Mouse (Mus musculus): ENCODE data around the gene Gm17428.
A peak's percentile ranks its signal among the peaks of the same experiment; 100 is the strongest.

Gene Gm17428

GRCm38 (mm10) chr14:55014991-55015766 is 38.4 kb downstream of the Gm17428 start, which contains the start of gene Ngdn:
Gene Ngdn, plus strand, starts transcription at chr14:55015454.
- peak; percentile 100 for DNase-seq

GRCm38 (mm10) chr14:55015767-55016111 is 39.0 kb downstream of the Gm17428 start:
- DNase-seq = no peak

- no peak for DNase-seq
Measured at GRCm38 (mm10) chr14:55016876-55017275, 40.1 kb downstream of the Gm17428 start.

GRCm38 (mm10) chr14:55020394-55020793 is 43.7 kb downstream of the Gm17428 start:
- DNase-seq = no peak

GRCm38 (mm10) chr14:55023011-55023410 is 46.3 kb downstream of the Gm17428 start:
- DNase-seq = no peak

DNA sequence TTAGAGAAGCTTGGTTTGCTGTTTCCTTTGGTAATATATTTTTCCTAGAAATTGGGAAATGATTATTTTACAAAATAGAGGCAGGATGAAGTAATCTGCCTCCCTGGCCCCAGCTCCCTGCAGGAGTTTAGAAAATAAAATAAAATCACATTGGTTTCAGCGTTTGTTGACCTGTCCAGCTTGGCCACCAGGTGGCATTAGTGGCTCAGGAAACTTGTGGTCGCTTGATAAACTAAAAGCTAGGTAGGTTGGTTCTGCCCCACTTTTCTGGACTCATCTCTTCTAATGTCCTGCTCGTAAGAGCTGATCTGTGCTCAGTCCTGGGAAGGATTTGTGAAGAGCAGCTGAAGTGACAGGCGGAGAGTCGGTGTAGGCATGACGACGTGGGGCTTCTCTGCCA is 47.5 kb downstream of the Gm17428 start:
- peak; percentile 65 for DNase-seq

DNA sequence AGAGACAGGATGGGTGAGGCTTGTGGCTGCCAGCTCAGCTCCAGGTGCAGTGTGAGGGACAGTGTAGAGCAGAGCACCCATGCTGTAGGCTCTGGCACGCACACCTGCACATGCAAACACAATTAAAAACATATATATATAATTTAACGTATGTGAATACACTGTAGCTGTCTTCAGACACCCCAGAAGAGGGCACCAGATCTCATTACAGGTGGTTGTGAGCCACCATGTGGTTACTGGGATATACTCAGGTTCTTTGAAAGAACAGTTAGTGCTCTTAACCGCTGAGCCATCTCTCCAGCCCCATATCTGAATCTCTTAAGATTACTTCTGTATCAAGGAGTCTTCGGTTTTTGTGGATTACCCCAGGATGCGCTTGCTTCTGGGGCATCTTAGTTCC is 48.8 kb downstream of the Gm17428 start:
- no peak for DNase-seq

Data from kidney, adult 9 months (tissue).